ENCODE assay signal across 29 mouse cellular contexts in genomic region chr10:86345645-86346044, GRCm38 (mm10). TPM values are rescaled to one million over a fixed set of nuclear protein-coding genes. Genes with fewer than 3 reads are reported as not detected.
"Had no signal": no experiment of that assay in that cellular context is flagged by ENCODE, and none has a peak within 500 bp of the region (broad histone marks: within the 10 kb centered on the region; RNA-seq: fewer than 3 reads in every experiment).

No protein-coding gene starts in this region.

- H3K4me3 ChIP-seq: limb, embryonic 10.5 days; limb, embryonic 12.5 days; limb, embryonic 13.5 days; limb, embryonic 15.5 days; liver, embryonic 12.5 days; liver, embryonic 13.5 days; liver, embryonic 15.5 days; lung, embryonic 15.5 days; megakaryocyte, embryonic 14.5 days; midbrain, embryonic 10.5 days; midbrain, embryonic 12.5 days; midbrain, embryonic 13.5 days; midbrain, embryonic 15.5 days; myocyte had no signal

- H3K27ac ChIP-seq: limb, embryonic 10.5 days; limb, embryonic 12.5 days; limb, embryonic 13.5 days; limb, embryonic 15.5 days; liver, embryonic 13.5 days; liver, embryonic 14.5 days; liver, embryonic 15.5 days; lung, embryonic 15.5 days; macrophage; midbrain, embryonic 10.5 days; midbrain, embryonic 12.5 days; midbrain, embryonic 13.5 days; midbrain, embryonic 15.5 days had no signal

- H3K4me2 ChIP-seq: limb, embryonic 12.5 days; limb, embryonic 13.5 days; limb, embryonic 15.5 days; liver, embryonic 11.5 days; liver, embryonic 12.5 days; liver, embryonic 13.5 days; liver, embryonic 15.5 days; lung, embryonic 14.5 days; lung, embryonic 15.5 days; midbrain, embryonic 11.5 days; midbrain, embryonic 12.5 days; midbrain, embryonic 13.5 days; midbrain, embryonic 15.5 days had no signal

- DNase-seq: left cerebral cortex, postnatal 4 days; liver; liver, embryonic 13.5 days; lung, adult 2 months; lung, embryonic 14.5 days; lung, postnatal 14 days; lung, postnatal 4 days; midbrain, embryonic 14.5 days had no signal

- H3K4me1 ChIP-seq: midbrain, embryonic 15.5 days had no signal

- ATAC-seq: liver, embryonic 12.5 days; liver, postnatal 0 days; lung, postnatal 0 days; midbrain, embryonic 13.5 days; midbrain, embryonic 15.5 days; midbrain, embryonic 16.5 days had no signal

- H3K9ac ChIP-seq: limb, embryonic 12.5 days; limb, embryonic 13.5 days; limb, embryonic 15.5 days; liver, embryonic 12.5 days; liver, embryonic 13.5 days; liver, embryonic 14.5 days; liver, embryonic 15.5 days; liver, postnatal 0 days; lung, embryonic 14.5 days; lung, embryonic 15.5 days; midbrain, embryonic 12.5 days; midbrain, embryonic 13.5 days; midbrain, embryonic 15.5 days had no signal

- H3K9me3 ChIP-seq: limb, embryonic 10.5 days; limb, embryonic 12.5 days; limb, embryonic 13.5 days; limb, embryonic 15.5 days; liver, embryonic 12.5 days; liver, embryonic 13.5 days; liver, embryonic 15.5 days; lung, embryonic 15.5 days; megakaryocyte, embryonic 14.5 days; midbrain, embryonic 10.5 days; midbrain, embryonic 12.5 days; midbrain, embryonic 13.5 days; midbrain, embryonic 15.5 days had no signal

- H3K27me3 ChIP-seq: limb, embryonic 12.5 days; limb, embryonic 13.5 days; limb, embryonic 15.5 days; liver, embryonic 12.5 days; liver, embryonic 13.5 days; liver, embryonic 15.5 days; lung, embryonic 15.5 days; megakaryocyte, embryonic 14.5 days; midbrain, embryonic 12.5 days; midbrain, embryonic 13.5 days; midbrain, embryonic 15.5 days had no signal

- H3K36me3 ChIP-seq: liver, embryonic 13.5 days; liver, embryonic 15.5 days; midbrain, embryonic 13.5 days; midbrain, embryonic 15.5 days had no signal

RNA-seq across cellular contexts. Expression of gene Timp3, which starts 45.5 kb away (rescaled TPM):
- total RNA-seq: monocyte, adult 5-6 weeks had no signal
